Mouse (Mus musculus): ENCODE measurements around the gene Cep97. TPM values are rescaled to one million over a fixed set of nuclear protein-coding genes. Genes with fewer than 3 reads are reported as not detected.
"Not testable (repeated sequence)": the region's sequence is repeated elsewhere in the genome, so short reads cannot be mapped to it uniquely, and the experiment has no call there.

The Cep97 gene
- total RNA-seq, 2 experiments from 2014 or later, result 4.7 to 6.3 TPM

DNA sequence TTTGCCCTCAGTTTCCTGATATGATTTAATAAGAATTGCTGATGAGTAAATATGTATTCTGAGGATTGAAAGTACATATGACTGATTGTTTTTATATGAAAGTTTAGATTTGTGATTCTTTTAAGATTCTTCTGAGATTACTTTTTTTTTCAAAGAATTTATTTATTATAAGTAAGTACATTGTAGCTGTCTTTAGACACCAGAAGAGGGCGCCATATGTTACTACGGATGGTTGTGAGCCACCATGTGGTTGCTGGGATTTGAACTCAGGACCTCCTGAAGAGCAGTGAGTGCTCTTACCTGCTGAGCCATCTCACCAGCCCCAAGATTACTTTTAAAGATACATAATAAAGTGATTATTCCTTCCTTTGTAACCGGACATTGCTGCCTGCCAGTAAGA is 45.2 kb downstream of the Cep97 start:
- no peak for DNase-seq

- DNase-seq, result no peak
These were observed 46.1 kb downstream of the Cep97 start for GRCm38 (mm10) chr16:55888584-55888960.

GRCm38 (mm10) chr16:55887814-55888583 is 46.7 kb downstream of the Cep97 start:
- no peak for DNase-seq

GRCm38 (mm10) chr16:55884246-55884645 is 50.4 kb downstream of the Cep97 start:
- no peak for DNase-seq

- no peak for DNase-seq
These were observed 58.6 kb downstream of the Cep97 start for GRCm38 (mm10) chr16:55876025-55876424.

- no peak for DNase-seq
These were observed 70.8 kb downstream of the Cep97 start for GRCm38 (mm10) chr16:55863832-55864231.

DNA sequence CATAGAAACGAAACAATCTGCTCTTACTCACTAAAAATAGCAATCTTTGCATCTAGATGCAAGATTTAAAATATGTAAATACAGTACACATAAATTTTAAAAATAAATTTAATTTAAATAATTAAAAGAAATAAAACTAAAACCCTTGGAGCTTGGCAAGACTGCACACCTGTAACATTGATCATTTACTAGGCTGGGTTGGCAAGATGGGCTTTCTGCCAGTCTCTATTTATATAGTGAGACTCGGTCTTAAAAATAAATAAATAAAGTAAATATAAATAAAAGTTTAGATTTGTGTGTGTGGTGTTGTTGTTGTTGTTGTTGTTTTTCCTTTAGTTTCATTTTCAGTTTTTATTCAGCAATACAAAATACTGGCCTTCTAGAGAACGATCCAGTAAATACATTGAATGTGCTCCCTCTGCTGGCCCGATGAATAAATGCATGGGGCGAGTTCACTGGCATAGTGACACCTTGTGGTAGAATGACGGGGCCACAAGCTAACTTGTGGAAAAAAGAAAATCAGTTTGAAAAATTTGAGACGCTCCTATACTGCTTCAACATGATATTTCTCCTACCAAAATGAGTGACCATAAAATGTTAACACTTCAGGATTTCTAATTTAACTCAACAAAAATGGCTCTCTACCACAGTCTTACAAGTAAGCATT is 71.4 kb downstream of the Cep97 start:
- DNase-seq, result peak; percentile 77

- no peak for DNase-seq
These were observed 73.6 kb downstream of the Cep97 start for GRCm38 (mm10) chr16:55861104-55861503.

GRCm38 (mm10) chr16:55859421-55859820 is 75.2 kb downstream of the Cep97 start:
- not testable (repeated sequence) for DNase-seq

GRCm38 (mm10) chr16:55858465-55858864 is 76.2 kb downstream of the Cep97 start:
- DNase-seq, result peak; percentile 73

- DNase-seq, result peak; percentile 83
These were observed 81.5 kb downstream of the Cep97 start for GRCm38 (mm10) chr16:55852943-55853727.

- DNase-seq, result no peak
These were observed 82.1 kb downstream of the Cep97 start for GRCm38 (mm10) chr16:55852515-55852914.

DNA sequence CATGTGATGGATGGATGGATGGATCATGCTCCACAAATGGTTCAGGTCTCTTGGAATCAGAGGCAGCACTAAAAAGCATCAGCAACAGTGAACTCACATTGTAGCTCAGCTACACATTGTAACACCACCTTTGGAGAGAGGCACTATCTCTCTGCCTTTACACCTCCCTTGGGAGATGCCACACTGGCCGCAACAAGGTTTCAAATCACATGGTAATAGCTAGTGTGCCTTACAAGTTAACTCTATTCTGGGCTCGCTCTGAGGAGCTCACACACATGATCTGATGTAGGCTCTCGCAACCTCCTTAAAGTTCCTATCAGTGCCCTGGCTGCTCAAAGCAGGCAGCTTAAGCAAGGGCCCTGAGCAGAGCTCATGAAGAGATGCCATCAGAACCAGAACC is 84.2 kb downstream of the Cep97 start:
- no peak for DNase-seq

Other genes starting within 250 kb of the Cep97 start
- 1 to 10 TPM; 3.8 to 3.9 TPM for gene Nfkbiz, start 96.0 kb downstream of the Cep97 start, total RNA-seq (2021)
- gene Nxpe3, start 39.6 kb downstream of the Cep97 start, total RNA-seq (2021), result under 1 TPM; 0.50 to 0.55 TPM
- gene Rpl24, start 31.4 kb upstream of the Cep97 start, total RNA-seq (2021), result 100 to 1,000 TPM; 714 to 743 TPM
- gene Zbtb11, start 39.0 kb upstream of the Cep97 start, total RNA-seq (2021), result 10 to 100 TPM in 1 of 2 experiments, 1 to 10 TPM in 1; 8.8 to 10.4 TPM
- gene Pcnp, start 94.9 kb upstream of the Cep97 start, total RNA-seq (2021), result 10 to 100 TPM; 73.1 to 74.5 TPM
- 10 to 100 TPM; 12.5 to 13.5 TPM for gene Trmt10c, start 103.0 kb upstream of the Cep97 start, total RNA-seq (2021)
- gene Senp7, start 113.5 kb upstream of the Cep97 start, total RNA-seq (2021), result 10 to 100 TPM; 17.4 to 21.1 TPM